Mouse (Mus musculus): ENCODE measurements around the gene Ppm1a. TPM values are rescaled to one million over a fixed set of nuclear protein-coding genes. Genes with fewer than 3 reads are reported as not detected.

The Ppm1a gene
- polyA plus RNA-seq, 1 experiment from 2014 or later: 68.8 TPM

DNA sequence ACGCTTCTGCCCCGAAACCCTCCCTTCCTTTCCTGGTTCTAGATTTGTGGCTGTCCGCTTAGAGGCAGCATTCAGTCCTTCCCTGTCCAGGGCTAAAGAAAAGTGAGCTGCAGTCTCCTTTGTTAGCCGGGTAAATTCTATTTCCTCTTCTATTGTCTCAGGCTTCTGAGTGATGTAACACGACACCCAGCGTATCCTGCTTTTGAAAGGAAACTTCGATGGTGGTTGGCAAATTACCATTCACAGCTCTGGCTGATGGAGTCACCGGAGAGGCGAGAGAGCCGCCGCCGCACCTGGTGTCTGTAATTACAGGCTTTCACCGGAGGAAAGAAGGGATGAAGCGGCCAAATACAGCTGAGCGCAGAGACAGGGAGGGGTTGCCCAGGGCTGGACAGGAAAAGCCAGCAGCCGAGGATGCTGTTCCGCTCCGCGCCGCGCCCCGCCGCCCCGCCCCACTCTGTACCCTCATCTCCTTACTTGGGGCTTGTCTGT, 63.7 kb downstream of the Ppm1a start:
- H3K4me2 ChIP-seq (replicated peaks; ENCODE audit: low read depth, low read length): peak overlapping the region; percentile 69
- no peaks in the 10 kb centered on the region for H3K9me3 ChIP-seq (ENCODE audit: control insufficient read depth, low read length)
- peak overlapping the region; percentile 63 for H3K9ac ChIP-seq (ENCODE audit: low read depth, low read length)
- peaks cover 2% of the 10 kb centered on the region; the same call in 1 of the 2 replicates for H3K27me3 ChIP-seq (ENCODE audit: control insufficient read depth, insufficient read depth, low read length)
- 2% methylated on average over 24 of the region's 24 CpGs for WGBS
- H3K36me3 ChIP-seq (ENCODE audit: control insufficient read depth, insufficient read depth, low read length): no peaks in the 10 kb centered on the region
- peak; percentile 87 for ATAC-seq (ENCODE audit: low FRiP score)
- no peaks in the 10 kb centered on the region for H3K4me1 ChIP-seq (replicated peaks; ENCODE audit: control insufficient read depth, insufficient read depth, low read length)
- peak; percentile 68 for DNase-seq (ENCODE audit: low spot score)
- H3K27ac ChIP-seq (ENCODE audit: low read depth, low read length): peak overlapping the region; percentile 56
- H3K4me3 ChIP-seq (ENCODE audit: low read depth, low read length): peak overlapping the region; percentile 33

DNA sequence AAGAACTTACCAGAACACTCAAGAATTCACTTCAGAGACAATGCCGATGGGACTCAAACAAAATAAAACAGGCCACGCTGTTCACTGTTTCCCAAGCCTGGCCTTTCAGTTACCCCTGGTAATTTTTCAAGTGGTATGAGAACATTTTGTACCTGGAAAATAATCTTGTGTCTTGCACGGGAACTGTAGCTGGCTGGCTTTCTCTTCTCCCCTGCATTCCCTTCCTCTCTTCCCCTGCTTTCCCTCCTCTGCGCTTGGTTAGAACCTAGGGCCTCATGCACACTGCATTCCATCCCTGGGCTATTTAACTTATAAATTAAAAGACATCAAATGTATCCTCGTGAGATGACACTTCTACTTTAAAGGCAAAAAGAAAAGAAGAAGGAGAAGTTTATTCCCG, 64.3 kb downstream of the Ppm1a start:
- 38% methylated on average over 6 of the region's 6 CpGs for WGBS
- no peaks in the 10 kb centered on the region for H3K9me3 ChIP-seq (ENCODE audit: control insufficient read depth, low read length)
- H3K36me3 ChIP-seq (ENCODE audit: control insufficient read depth, insufficient read depth, low read length): no peaks in the 10 kb centered on the region
- no peaks in the 10 kb centered on the region for H3K4me1 ChIP-seq (replicated peaks; ENCODE audit: control insufficient read depth, insufficient read depth, low read length)
- H3K4me3 ChIP-seq (ENCODE audit: low read depth, low read length): peak overlapping the region; percentile 33
- DNase-seq (ENCODE audit: low spot score) (no peak), ATAC-seq (ENCODE audit: low FRiP score) (no peak)
- H3K9ac ChIP-seq (ENCODE audit: low read depth, low read length): peak overlapping the region; percentile 63; the same call in 1 of the 2 replicates
- peak overlapping the region; percentile 69 for H3K4me2 ChIP-seq (replicated peaks; ENCODE audit: low read depth, low read length)
- no peak overlapping the region for H3K27ac ChIP-seq (ENCODE audit: low read depth, low read length)
- H3K27me3 ChIP-seq (ENCODE audit: control insufficient read depth, insufficient read depth, low read length): peaks cover 2% of the 10 kb centered on the region; the same call in 1 of the 2 replicates

DNA sequence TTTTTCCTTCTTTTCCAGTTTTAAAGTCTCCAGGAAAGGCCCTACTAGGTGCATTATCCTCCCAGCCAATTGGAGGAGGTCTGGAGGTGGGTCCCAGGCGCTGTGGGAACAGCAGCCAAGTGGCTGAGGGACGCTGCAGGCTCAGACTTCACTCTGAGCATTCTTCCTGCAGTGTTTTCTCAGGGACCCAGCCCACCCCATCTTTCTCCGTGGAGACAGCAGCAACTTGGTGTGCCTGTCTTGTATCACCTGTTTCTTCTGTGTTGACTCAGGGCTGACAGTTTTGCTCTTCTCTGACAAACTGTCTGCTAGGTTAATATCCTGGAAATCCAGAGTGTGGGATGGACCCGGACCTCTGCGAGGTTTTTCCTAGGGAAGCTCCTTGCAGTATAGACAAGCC, 68.4 kb downstream of the Ppm1a start:
- H3K27me3 ChIP-seq (ENCODE audit: control insufficient read depth, insufficient read depth, low read length): peaks cover 10% of the 10 kb centered on the region
- WGBS: 65% methylated on average over 5 of the region's 5 CpGs
- H3K27ac ChIP-seq (ENCODE audit: low read depth, low read length): no peak overlapping the region
- no peak overlapping the region for H3K4me2 ChIP-seq (replicated peaks; ENCODE audit: low read depth, low read length)
- DNase-seq (ENCODE audit: low spot score): no peak
- no peaks in the 10 kb centered on the region for H3K9me3 ChIP-seq (ENCODE audit: control insufficient read depth, low read length)
- no peak for ATAC-seq (ENCODE audit: low FRiP score)
- H3K4me3 ChIP-seq (ENCODE audit: low read depth, low read length): no peak overlapping the region
- H3K36me3 ChIP-seq (ENCODE audit: control insufficient read depth, insufficient read depth, low read length): no peaks in the 10 kb centered on the region
- H3K9ac ChIP-seq (ENCODE audit: low read depth, low read length): no peak overlapping the region
- no peaks in the 10 kb centered on the region for H3K4me1 ChIP-seq (replicated peaks; ENCODE audit: control insufficient read depth, insufficient read depth, low read length)

DNA sequence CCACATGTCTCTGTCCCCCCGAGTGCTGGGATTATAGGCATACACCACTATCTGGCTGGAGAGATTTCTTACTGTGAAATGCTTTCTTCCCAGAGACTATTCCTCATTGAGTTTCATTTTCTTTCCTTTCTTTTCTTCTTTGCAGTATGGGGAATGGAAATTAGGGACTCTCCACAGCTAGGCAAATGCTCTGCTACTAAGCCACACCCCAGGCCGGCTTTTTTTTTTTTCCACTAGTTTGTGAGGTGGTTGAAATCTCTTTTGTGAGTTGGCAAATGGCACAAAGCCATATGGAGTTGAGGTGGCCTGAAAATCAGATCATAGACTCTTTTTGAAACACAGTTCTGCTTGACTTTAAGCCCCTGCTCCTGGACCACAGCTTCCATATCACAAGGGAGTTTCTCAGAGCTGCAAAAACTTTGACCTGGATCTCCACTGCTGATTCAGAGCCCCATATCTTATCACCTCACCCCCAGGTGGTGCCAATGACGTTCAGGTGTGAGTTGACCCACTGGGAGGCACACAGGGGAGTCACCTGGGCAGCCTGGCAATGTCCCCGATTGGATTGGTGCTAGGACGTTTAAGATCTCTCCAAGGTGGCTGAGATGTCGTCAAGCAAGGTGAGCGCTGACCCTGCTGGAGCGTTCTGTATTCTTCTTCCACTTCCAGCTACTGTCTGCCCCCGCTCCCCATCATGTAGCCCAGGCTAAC, 71.7 kb downstream of the Ppm1a start:
- DNase-seq (ENCODE audit: low spot score) (no peak), ATAC-seq (ENCODE audit: low FRiP score) (no peak)
- Histone ChIP-seq H3K4me3 (ENCODE audit: low read depth, low read length) (no peak overlapping the region), H3K27me3 (ENCODE audit: control insufficient read depth, insufficient read depth, low read length) (peaks cover 24% of the 10 kb centered on the region), H3K36me3 (ENCODE audit: control insufficient read depth, insufficient read depth, low read length) (no peaks in the 10 kb centered on the region), H3K4me2 (replicated peaks; ENCODE audit: low read depth, low read length) (no peak overlapping the region), H3K9me3 (ENCODE audit: control insufficient read depth, low read length) (no peaks in the 10 kb centered on the region), H3K9ac (ENCODE audit: low read depth, low read length) (no peak overlapping the region), H3K4me1 (replicated peaks; ENCODE audit: control insufficient read depth, insufficient read depth, low read length) (peaks cover 6% of the 10 kb centered on the region), H3K27ac (ENCODE audit: low read depth, low read length) (no peak overlapping the region)
- 71% methylated on average over 9 of the region's 9 CpGs for WGBS

DNA sequence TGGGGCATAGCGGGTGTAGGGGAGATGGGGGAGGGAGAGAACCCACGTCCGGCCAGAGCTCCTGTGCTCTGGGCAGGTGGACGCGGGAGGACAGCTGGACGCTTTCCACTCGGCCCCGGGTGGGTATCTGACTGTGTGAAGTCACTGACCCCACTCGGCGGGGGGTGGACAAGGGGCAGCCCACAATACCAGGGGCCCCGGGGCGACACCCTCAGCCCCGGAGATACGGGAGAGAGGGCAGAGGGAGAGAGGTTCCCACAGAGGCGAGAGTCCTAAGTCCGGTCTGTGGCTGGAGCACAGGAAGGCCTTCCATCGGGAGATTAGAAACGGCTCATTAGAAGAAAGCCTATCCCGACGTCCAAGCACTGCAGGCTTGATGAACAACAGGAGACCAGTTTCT, 72.5 kb downstream of the Ppm1a start:
- H3K4me2 ChIP-seq (replicated peaks; ENCODE audit: low read depth, low read length): no peak overlapping the region
- H3K27ac ChIP-seq (ENCODE audit: low read depth, low read length): no peak overlapping the region
- H3K27me3 ChIP-seq (ENCODE audit: control insufficient read depth, insufficient read depth, low read length): peaks cover 24% of the 10 kb centered on the region
- DNase-seq (ENCODE audit: low spot score) (no peak), ATAC-seq (ENCODE audit: low FRiP score) (no peak)
- H3K9ac ChIP-seq (ENCODE audit: low read depth, low read length): no peak overlapping the region
- 68% methylated on average over 20 of the region's 20 CpGs for WGBS
- H3K4me1 ChIP-seq (replicated peaks; ENCODE audit: control insufficient read depth, insufficient read depth, low read length): peaks cover 6% of the 10 kb centered on the region
- H3K36me3 ChIP-seq (ENCODE audit: control insufficient read depth, insufficient read depth, low read length): no peaks in the 10 kb centered on the region
- no peak overlapping the region for H3K4me3 ChIP-seq (ENCODE audit: low read depth, low read length)
- H3K9me3 ChIP-seq (ENCODE audit: control insufficient read depth, low read length): no peaks in the 10 kb centered on the region

DNA sequence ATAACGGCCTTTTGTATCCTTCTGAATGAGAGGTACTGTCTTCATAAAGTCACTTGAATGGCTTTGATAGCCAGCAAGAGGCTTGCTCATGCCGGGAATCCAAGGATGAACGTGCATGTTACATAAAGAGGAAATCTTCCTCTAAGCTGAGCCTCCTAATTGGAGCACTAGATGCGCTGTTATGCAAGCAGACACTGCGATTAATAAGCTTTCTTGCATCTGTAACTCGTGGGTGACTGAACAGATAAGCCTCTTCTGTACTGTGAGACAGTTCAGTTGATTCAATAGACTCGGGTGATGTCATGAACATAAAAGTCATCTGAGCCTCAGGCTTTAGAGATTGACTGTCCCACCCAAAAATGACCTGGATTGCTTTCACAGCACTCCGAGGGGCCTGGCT, 73.1 kb downstream of the Ppm1a start:
- Histone ChIP-seq H3K4me2 (replicated peaks; ENCODE audit: low read depth, low read length) (no peak overlapping the region), H3K9me3 (ENCODE audit: control insufficient read depth, low read length) (no peaks in the 10 kb centered on the region), H3K4me3 (ENCODE audit: low read depth, low read length) (no peak overlapping the region), H3K27me3 (ENCODE audit: control insufficient read depth, insufficient read depth, low read length) (peaks cover 24% of the 10 kb centered on the region), H3K27ac (ENCODE audit: low read depth, low read length) (no peak overlapping the region), H3K4me1 (replicated peaks; ENCODE audit: control insufficient read depth, insufficient read depth, low read length) (peaks cover 6% of the 10 kb centered on the region), H3K9ac (ENCODE audit: low read depth, low read length) (no peak overlapping the region), H3K36me3 (ENCODE audit: control insufficient read depth, insufficient read depth, low read length) (no peaks in the 10 kb centered on the region)
- DNase-seq (ENCODE audit: low spot score): no peak
- 73% methylated on average over 8 of the region's 8 CpGs for WGBS
- ATAC-seq (ENCODE audit: low FRiP score): no peak

DNA sequence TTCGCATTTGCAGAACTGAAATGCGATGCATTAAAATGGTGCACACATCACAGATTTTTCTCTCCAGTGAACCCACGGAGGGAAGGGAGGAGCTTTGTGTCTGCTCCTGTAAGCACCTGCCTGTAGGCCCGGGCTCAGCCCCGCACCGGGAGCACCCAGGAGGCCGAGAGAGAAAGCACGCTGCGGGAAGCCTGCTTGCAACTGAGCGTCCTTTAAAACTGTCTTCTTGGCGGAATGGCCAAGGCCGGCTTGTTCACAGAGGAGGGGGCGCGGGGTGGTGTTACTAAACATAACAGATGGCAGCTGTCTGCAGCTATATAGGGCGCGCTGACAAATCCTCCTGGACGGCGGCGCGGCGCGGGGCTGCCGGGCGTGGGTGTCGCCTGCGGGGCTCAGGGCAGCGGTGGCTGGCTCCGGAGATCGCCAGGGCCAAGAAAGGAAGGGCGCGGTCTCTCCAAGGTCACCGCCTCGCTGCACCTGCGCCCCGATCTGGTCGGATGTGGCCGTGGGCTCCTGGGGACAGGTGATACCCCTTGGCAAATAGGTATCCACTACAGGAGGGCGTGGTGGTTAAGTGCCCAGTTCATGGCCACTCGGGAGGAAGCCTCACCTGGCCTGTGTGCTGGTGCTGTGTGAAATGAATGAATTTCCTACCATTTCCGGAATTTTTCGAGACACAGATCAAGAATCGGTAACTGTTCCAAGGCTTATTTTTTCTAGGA, 74.6 kb downstream of the Ppm1a start:
- Histone ChIP-seq H3K36me3 (ENCODE audit: control insufficient read depth, insufficient read depth, low read length) (no peaks in the 10 kb centered on the region), H3K4me1 (replicated peaks; ENCODE audit: control insufficient read depth, insufficient read depth, low read length) (peaks cover 6% of the 10 kb centered on the region), H3K9me3 (ENCODE audit: control insufficient read depth, low read length) (no peaks in the 10 kb centered on the region), H3K4me3 (ENCODE audit: low read depth, low read length) (peak overlapping the region; percentile 23), H3K27ac (ENCODE audit: low read depth, low read length) (no peak overlapping the region), H3K9ac (ENCODE audit: low read depth, low read length) (peak overlapping the region; percentile 19; the same call in 1 of the 2 replicates), H3K27me3 (ENCODE audit: control insufficient read depth, insufficient read depth, low read length) (peaks cover 24% of the 10 kb centered on the region), H3K4me2 (replicated peaks; ENCODE audit: low read depth, low read length) (peak overlapping the region; percentile 53)
- 8% methylated on average over 42 of the region's 42 CpGs for WGBS
- DNase-seq (ENCODE audit: low spot score): peak; percentile 60
- peak; percentile 76; the same call in 1 of the 2 replicates for ATAC-seq (ENCODE audit: low FRiP score)

DNA sequence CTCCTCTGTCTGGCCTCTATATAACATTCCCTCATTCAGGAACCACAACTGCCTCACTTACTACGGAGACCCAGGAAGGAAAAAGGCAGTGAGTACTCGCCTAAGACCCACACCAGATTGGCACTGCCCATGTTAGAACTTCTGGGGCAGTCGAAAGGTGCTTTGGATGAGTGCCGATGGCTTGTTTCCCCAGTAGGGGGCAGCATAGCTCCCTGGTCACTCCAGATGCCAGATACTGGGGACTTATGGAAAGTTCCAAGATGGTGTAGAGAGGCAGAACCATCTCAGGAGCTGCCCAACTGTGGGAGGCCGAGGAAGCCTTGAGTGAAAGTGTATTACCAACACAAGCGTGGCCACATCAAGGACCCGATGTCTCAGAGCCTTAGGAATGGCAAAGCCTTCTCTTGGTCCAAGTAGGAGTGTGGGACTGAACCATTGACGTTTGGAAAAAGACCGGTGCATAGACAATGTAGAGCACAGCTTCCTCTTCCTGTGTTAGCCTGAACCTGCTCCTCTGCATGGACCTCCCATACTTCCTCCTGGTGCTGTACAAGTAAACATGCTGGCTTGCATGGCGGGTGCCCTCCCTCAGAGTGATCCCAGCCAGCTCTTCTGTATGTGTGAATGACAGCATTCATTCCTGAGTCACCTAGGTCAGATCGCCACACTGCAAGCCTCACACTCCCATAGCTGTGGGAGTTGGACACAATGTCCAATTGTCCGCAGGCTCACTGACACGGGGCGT, 77.7 kb downstream of the Ppm1a start:
- Histone ChIP-seq H3K27me3 (ENCODE audit: control insufficient read depth, insufficient read depth, low read length) (peaks cover 22% of the 10 kb centered on the region), H3K4me1 (replicated peaks; ENCODE audit: control insufficient read depth, insufficient read depth, low read length) (peaks cover 6% of the 10 kb centered on the region), H3K36me3 (ENCODE audit: control insufficient read depth, insufficient read depth, low read length) (no peaks in the 10 kb centered on the region), H3K9me3 (ENCODE audit: control insufficient read depth, low read length) (no peaks in the 10 kb centered on the region), H3K4me2 (replicated peaks; ENCODE audit: low read depth, low read length) (no peak overlapping the region), H3K9ac (ENCODE audit: low read depth, low read length) (no peak overlapping the region), H3K27ac (ENCODE audit: low read depth, low read length) (no peak overlapping the region), H3K4me3 (ENCODE audit: low read depth, low read length) (no peak overlapping the region)
- WGBS: 68% methylated on average over 14 of the region's 14 CpGs
- ATAC-seq (ENCODE audit: low FRiP score) (no peak), DNase-seq (ENCODE audit: low spot score) (no peak)
